8 mouse cellular contexts compared by ENCODE assay signal in genomic region chr10:39171134-39171533, GRCm38 (mm10). TPM values are rescaled to one million over a fixed set of nuclear protein-coding genes. Genes with fewer than 3 reads are reported as not detected.
DNase-seq lines count a peak whose midpoint lies in the region; ATAC-seq and TF ChIP-seq lines count a peak whose summit lies in the region.

No protein-coding gene starts in this region.

- CTCF ChIA-PET in Patski (lab: Charles Lee): interaction anchor here (0.8 to 4.2 kb wide), 25 partner anchors 9 to 646 kb away, joined by 3 to 35 read pairs (median 4); no protein-coding TSS in a partner anchor

- peak; percentile 93 for ATAC-seq in Patski
- peak; percentile 93 for ATAC-seq in hindbrain, embryonic 13.5 days (ENCODE audit: low FRiP score)

- peak overlapping the region; percentile 64 for H3K4me2 ChIP-seq in hindbrain, embryonic 13.5 days

- 0% methylated on average over 19 of the region's 19 CpGs for WGBS in hindbrain, embryonic 13.5 days

- no peaks in the 10 kb centered on the region for H3K27me3 ChIP-seq in Patski
- H3K27me3 ChIP-seq in hindbrain, embryonic 13.5 days: no peaks in the 10 kb centered on the region

- no peaks in the 10 kb centered on the region for H3K9me3 ChIP-seq in hindbrain, embryonic 13.5 days

- H3K9ac ChIP-seq in hindbrain, embryonic 13.5 days: peak overlapping the region; percentile 75

- POLR2A ChIA-PET in Patski (lab: Charles Lee): interaction anchor here (0.7 kb wide), 1 partner anchor 351 kb away, joined by 4 read pairs; no protein-coding TSS in a partner anchor

- H3K36me3 ChIP-seq in hindbrain, embryonic 13.5 days: no peaks in the 10 kb centered on the region

- TF ChIP-seq CTCF in Patski (IDR thresholded peaks at IDR 0.05): peak; percentile 98

- DNase-seq in Patski (ENCODE audit: low read depth, low spot score): no peak
- DNase-seq in cerebellum, postnatal 14 days: peak; percentile 96 to 97
- DNase-seq in frontal cortex, postnatal 14 days (ENCODE audit: low spot score in 2 of 2): peak; percentile 87 to 94
- peak; percentile 91 to 97 for DNase-seq in layer of hippocampus, postnatal 25 days (ENCODE audit: extremely low spot score in 1 of 2, low spot score in 1 of 2)
- peak; percentile 93 for DNase-seq in lung, postnatal 25 days (ENCODE audit: low spot score)
- DNase-seq in retina, embryonic 14.5 days (ENCODE audit: low spot score): peak; percentile 96
- peak; percentile 96 for DNase-seq in thymus, postnatal 4 days

- in situ Hi-C loops in Patski (cut with MboI; ENCODE audit: low pct_unique_long_range_greater_than_20kb): loop anchor here (5.0 to 25.0 kb wide), 4 partner anchors 66 to 641 kb away; partner anchors contain the start of gene Fyn

- H3K4me3 ChIP-seq in hindbrain, embryonic 13.5 days: peak overlapping the region; percentile 39

- peak overlapping the region; percentile 97 for H3K27ac ChIP-seq in hindbrain, embryonic 13.5 days

- peaks cover 49% of the 10 kb centered on the region for H3K4me1 ChIP-seq in hindbrain, embryonic 13.5 days (replicated peaks)

RNA-seq across cellular contexts. Expression of gene Ccn6, which starts 7.5 kb away (rescaled TPM):
- 0.06 TPM for polyA plus RNA-seq in Patski (2021)
- polyA plus RNA-seq in hindbrain, embryonic 13.5 days (2015; fragmentation: Nextera tagmentation; extraction: Ambion mirVana): 0.41 and 0.44 TPM in 2 replicates
- under 1 TPM in 1 of 2 experiments, not detected in 1; 0.37 TPM for total RNA-seq in layer of hippocampus, postnatal 25 days (2021)

RNA-seq across cellular contexts. Expression of gene Tube1, which starts 37.4 kb away (rescaled TPM):
- polyA plus RNA-seq in Patski (2021): 4.2 TPM
- 9.6 and 10.4 TPM in 2 replicates for polyA plus RNA-seq in hindbrain, embryonic 13.5 days (2015; fragmentation: Nextera tagmentation; extraction: Ambion mirVana)
- total RNA-seq in layer of hippocampus, postnatal 25 days (2021): 1 to 10 TPM; 2.1 to 2.2 TPM

RNA-seq across cellular contexts. Expression of gene Fam229b, which starts 37.4 kb away (rescaled TPM):
- 26.0 TPM for polyA plus RNA-seq in Patski (2021)
- polyA plus RNA-seq in hindbrain, embryonic 13.5 days (2015; fragmentation: Nextera tagmentation; extraction: Ambion mirVana): 32.7 and 34.8 TPM in 2 replicates
- total RNA-seq in layer of hippocampus, postnatal 25 days (2021): 10 to 100 TPM; 11.6 to 13.5 TPM
